Mouse (Mus musculus): ENCODE measurements at regions not wholly inside any gene's neighbourhood (a gene's known extent, or its start where the extent isn't known, plus 50 kb on each side); places are given as distances from the start of the nearest gene placed in this dataset.

GRCm38 (mm10) chr8:34662532-34662931 lies 551.0 kb upstream of the Gm10131 start:
- no peak for TF ChIP-seq CTCF (IDR thresholded peaks at IDR 0.05; ENCODE audit: low read depth, low read length)
- no peak for TF ChIP-seq POLR2A (IDR thresholded peaks at IDR 0.05; ENCODE audit: extremely low read depth, insufficient read depth, low read length)
